Mouse (Mus musculus): ENCODE data around the gene Rpl26.

GRCm38 (mm10) chr11:68882107-68882506, 19.3 kb upstream of the Rpl26 start:
- TF ChIP-seq CTCF (IDR thresholded peaks at IDR 0.05; ENCODE audit: borderline replicate concordance, insufficient read depth, low read depth, low read length) = no peak
- TF ChIP-seq POLR2A (IDR thresholded peaks at IDR 0.05; ENCODE audit: borderline replicate concordance, insufficient read depth, low read length) = no peak
